11 mouse cellular contexts compared by ENCODE assay signal in the genomic region with DNA sequence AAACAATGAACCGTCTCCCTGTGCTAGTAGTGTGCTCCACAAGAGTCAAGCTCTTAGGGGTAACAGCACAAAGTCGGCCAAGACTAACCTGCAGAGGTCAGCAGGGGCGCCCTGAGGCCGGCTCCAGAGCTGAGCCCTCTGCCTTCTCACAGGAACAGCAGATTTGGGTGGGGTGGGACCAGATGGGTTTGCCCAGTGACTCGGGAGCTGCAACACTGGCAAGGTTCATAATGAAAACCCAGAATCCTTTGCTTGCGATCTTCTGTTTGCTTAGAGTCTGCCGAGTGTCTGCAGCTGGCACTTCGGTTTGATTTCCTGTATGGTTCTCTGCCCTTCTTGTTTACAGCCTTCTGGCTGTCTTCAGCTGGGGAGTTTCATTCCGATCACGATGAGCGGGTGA. TPM values are rescaled to one million over a fixed set of nuclear protein-coding genes. Genes with fewer than 3 reads are reported as not detected.
DNase-seq lines count a peak whose midpoint lies in the region; ATAC-seq and TF ChIP-seq lines count a peak whose summit lies in the region.
"Had no signal": no experiment of that assay in that cellular context is flagged by ENCODE, and none has a peak within 500 bp of the region (broad histone marks: within the 10 kb centered on the region; RNA-seq: fewer than 3 reads in every experiment).

No protein-coding gene starts in this region.

- no peaks in the 10 kb centered on the region for H3K27me3 ChIP-seq in intestine, postnatal 0 days (replicated peaks; ENCODE audit: control insufficient read depth, insufficient read depth, low read length)
- no peaks in the 10 kb centered on the region for H3K27me3 ChIP-seq in intestine, embryonic 16.5 days (replicated peaks; ENCODE audit: control insufficient read depth, insufficient read depth, low read length)
- H3K27me3 ChIP-seq: hindbrain, embryonic 13.5 days had no signal

- H3K4me3 ChIP-seq in intestine, postnatal 0 days (ENCODE audit: low read depth, low read length) = no peak overlapping the region
- H3K4me3 ChIP-seq in intestine, embryonic 16.5 days (ENCODE audit: low read length) = no peak overlapping the region
- H3K4me3 ChIP-seq: hindbrain, embryonic 13.5 days had no signal

- WGBS in intestine, postnatal 0 days = 41% methylated on average over 11 of the region's 11 CpGs
- WGBS in intestine, embryonic 16.5 days = 43% methylated on average over 11 of the region's 11 CpGs

- H3K4me2 ChIP-seq in intestine, postnatal 0 days (replicated peaks; ENCODE audit: low read depth) = peak overlapping the region; percentile 37; the same call in 1 of the 2 replicates
- H3K4me2 ChIP-seq in intestine, embryonic 16.5 days (ENCODE audit: low read depth, low read length) = no peak overlapping the region
- H3K4me2 ChIP-seq: hindbrain, embryonic 13.5 days had no signal

- TF ChIP-seq CTCF in intestine, postnatal 0 days (IDR thresholded peaks at IDR 0.05; ENCODE audit: low read depth) = no peak

- peak; percentile 37 for DNase-seq in ZHBTc4 (ENCODE audit: low read depth, low spot score)
- DNase-seq in thymus, postnatal 25 days = peak; percentile 86
- no peak for DNase-seq in urinary bladder, postnatal 4 days (ENCODE audit: low spot score in 2 of 2)
- DNase-seq in neural tube, embryonic 10.5 days (ENCODE audit: extremely low spot score, low spot score) = no peak
- no peak for DNase-seq in retina, embryonic 14.5 days (ENCODE audit: low spot score)
- DNase-seq: kidney, postnatal 4 days; right cerebral cortex, postnatal 14 days had no signal

- no peak for ATAC-seq in intestine, postnatal 0 days
- no peak for ATAC-seq in intestine, embryonic 16.5 days
- peak; percentile 87 for ATAC-seq in megakaryocyte-erythroid progenitor cell, adult 5-6 weeks (replicated peaks; ENCODE audit: low FRiP score, low TSS enrichment, poor library complexity, severe bottlenecking)

- H3K27ac ChIP-seq in intestine, postnatal 0 days (ENCODE audit: low read depth, low read length) = no peak overlapping the region
- H3K27ac ChIP-seq in intestine, embryonic 16.5 days (ENCODE audit: low read length) = no peak overlapping the region
- H3K27ac ChIP-seq: hindbrain, embryonic 13.5 days had no signal

- no peaks in the 10 kb centered on the region for H3K36me3 ChIP-seq in intestine, postnatal 0 days (ENCODE audit: control insufficient read depth, insufficient read depth)
- no peaks in the 10 kb centered on the region for H3K36me3 ChIP-seq in intestine, embryonic 16.5 days (ENCODE audit: control insufficient read depth, insufficient read depth, low read length)
- H3K36me3 ChIP-seq: hindbrain, embryonic 13.5 days had no signal

- no peaks in the 10 kb centered on the region for H3K9me3 ChIP-seq in intestine, postnatal 0 days (ENCODE audit: control insufficient read depth)
- no peaks in the 10 kb centered on the region for H3K9me3 ChIP-seq in intestine, embryonic 16.5 days (ENCODE audit: control insufficient read depth, low read length)
- H3K9me3 ChIP-seq: hindbrain, embryonic 13.5 days had no signal

- H3K4me1 ChIP-seq in intestine, postnatal 0 days (replicated peaks; ENCODE audit: control insufficient read depth, insufficient read depth, low read length) = 0 out of 2 replicates have a peak, but pooled peaks cover 2% of the 10 kb centered on the region
- no peaks in the 10 kb centered on the region for H3K4me1 ChIP-seq in intestine, embryonic 16.5 days (ENCODE audit: control insufficient read depth, insufficient read depth, low read length)
- H3K4me1 ChIP-seq: hindbrain, embryonic 13.5 days had no signal

- H3K9ac ChIP-seq in intestine, postnatal 0 days (ENCODE audit: low read depth, low read length) = no peak overlapping the region
- H3K9ac ChIP-seq in intestine, embryonic 16.5 days (ENCODE audit: low read depth, low read length) = no peak overlapping the region
- H3K9ac ChIP-seq: hindbrain, embryonic 13.5 days had no signal

RNA-seq across cellular contexts. Expression of a gene that starts 10.2 kb away (rescaled TPM):
- 0.58 and 0.82 TPM in 2 replicates for polyA plus RNA-seq in intestine, postnatal 0 days (2015; fragmentation: Nextera tagmentation; extraction: Ambion mirVana)
- 0.94 and 1.3 TPM in 2 replicates for polyA plus RNA-seq in intestine, embryonic 16.5 days (2015; fragmentation: Nextera tagmentation; extraction: Ambion mirVana)
- 17.2 and 22.9 TPM in 2 replicates for total RNA-seq in megakaryocyte-erythroid progenitor cell, adult 5-6 weeks (2014; fragmentation: Nextera tagmentation)
- 22.0 and 26.8 TPM in 2 replicates for total RNA-seq in megakaryocyte-erythroid progenitor cell, adult 5-6 weeks (2017)

Comparison
In these comparisons a context has a peak if more than half of its experiments do, and no peak if none do; other contexts are left out.
1. DNase-seq: peak in ZHBTc4 (single experiment) and thymus, postnatal 25 days (single experiment); none in urinary bladder, postnatal 4 days (0 of 2), neural tube, embryonic 10.5 days (single experiment) and retina, embryonic 14.5 days (single experiment).